Mouse (Mus musculus): ENCODE measurements at regions not wholly inside any gene's neighbourhood (a gene's known extent, or its start where the extent isn't known, plus 50 kb on each side); places are given as distances from the start of the nearest gene placed in this dataset.

GRCm38 (mm10) chr1:89364547-89365305 lies 89.9 kb upstream of the Agap1 start:
- no peak for TF ChIP-seq POLR2A (IDR thresholded peaks at IDR 0.05; ENCODE audit: insufficient read depth, low read length)
- TF ChIP-seq CTCF (IDR thresholded peaks at IDR 0.05; ENCODE audit: low read depth, low read length) = peak; percentile 35
- no peak for TF ChIP-seq EP300 (IDR thresholded peaks at IDR 0.05; ENCODE audit: insufficient read depth, low read depth, low read length)

Measured in ES-Bruce4 (cell line).